Mouse (Mus musculus) CD4-positive naive resting alpha-beta T cell, adult 76 days (primary cell): ENCODE measurements around the gene Nxf7. TPM values are rescaled to one million over a fixed set of nuclear protein-coding genes. Genes with fewer than 3 reads are reported as not detected.

Source experiments
- total RNA-seq: library from RNA; stranded (reverse); gene quantifications from one replicate; pipeline ENCODE4 v1.2.4, GENCODE M21; 2023

The Nxf7 gene
- not detected for total RNA-seq

DNA sequence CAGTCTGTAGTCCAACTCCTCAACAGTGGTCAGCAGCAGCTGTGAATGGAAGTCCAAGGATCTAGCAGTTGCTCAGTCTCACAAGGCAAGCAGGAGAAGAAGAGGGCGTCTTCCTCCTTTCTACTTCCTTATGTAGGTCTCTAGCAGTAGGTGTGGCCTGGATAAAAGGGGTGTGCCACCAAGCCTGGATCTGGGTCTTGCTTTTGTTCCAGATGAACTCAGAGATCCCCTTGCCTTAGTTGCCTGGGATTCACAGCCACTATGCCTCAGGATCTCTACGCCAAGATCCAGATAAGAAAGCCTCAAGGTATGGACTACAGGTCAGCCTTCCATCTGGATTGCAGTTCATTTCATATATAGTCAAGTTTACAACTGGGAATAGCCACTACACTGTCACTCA, at the start of gene Nxf7:
Gene Nxf7, minus strand, starts transcription at position 101 of the 400 bp plus-strand sequence.

DNA sequence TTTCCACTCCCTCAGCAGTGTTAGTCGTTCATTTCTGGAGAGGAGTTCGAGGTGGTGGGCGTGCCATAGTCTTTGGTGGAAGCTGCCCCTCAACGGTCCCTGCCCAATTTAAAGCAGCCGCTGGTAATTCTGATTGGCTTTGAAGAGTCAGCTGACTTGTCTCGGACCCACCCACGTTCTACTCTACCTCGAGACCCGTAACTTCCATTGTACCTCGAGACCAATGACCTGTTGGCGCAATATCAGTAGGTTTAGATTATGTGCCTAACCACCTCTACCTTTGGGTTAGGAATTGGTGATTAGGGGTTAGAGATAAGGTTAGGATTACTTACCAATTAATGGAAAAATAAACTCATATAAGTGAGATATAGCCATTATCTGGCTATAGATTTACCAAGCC, 29.0 kb upstream of the Nxf7 start, which contains the start of gene Prame:
Gene Prame, minus strand, starts transcription at position 101 of the 400 bp plus-strand sequence.

Other genes with a start within 250 kb of the Nxf7 start
- not detected for gene Gm5128, start 225.5 kb downstream of the Nxf7 start, total RNA-seq
- not detected for gene Gm7903, start 164.9 kb downstream of the Nxf7 start, total RNA-seq
- gene AV320801, start 104.2 kb downstream of the Nxf7 start, total RNA-seq, result not detected
- not detected for gene Prame, start 28.9 kb upstream of the Nxf7 start, total RNA-seq
- not detected for gene Tcp11x2, start 95.0 kb upstream of the Nxf7 start, total RNA-seq
- not detected for gene Tmsb15a, start 126.5 kb upstream of the Nxf7 start, total RNA-seq
- 39.2 TPM for gene Armcx5, start 144.0 kb upstream of the Nxf7 start, total RNA-seq
- 64.9 TPM for gene Gprasp1, start 144.0 kb upstream of the Nxf7 start, total RNA-seq
- gene Bhlhb9, start 198.8 kb upstream of the Nxf7 start, total RNA-seq, result 19.6 TPM
- 28.6 TPM for gene Gprasp2, start 240.3 kb upstream of the Nxf7 start, total RNA-seq